In the genomic region with DNA sequence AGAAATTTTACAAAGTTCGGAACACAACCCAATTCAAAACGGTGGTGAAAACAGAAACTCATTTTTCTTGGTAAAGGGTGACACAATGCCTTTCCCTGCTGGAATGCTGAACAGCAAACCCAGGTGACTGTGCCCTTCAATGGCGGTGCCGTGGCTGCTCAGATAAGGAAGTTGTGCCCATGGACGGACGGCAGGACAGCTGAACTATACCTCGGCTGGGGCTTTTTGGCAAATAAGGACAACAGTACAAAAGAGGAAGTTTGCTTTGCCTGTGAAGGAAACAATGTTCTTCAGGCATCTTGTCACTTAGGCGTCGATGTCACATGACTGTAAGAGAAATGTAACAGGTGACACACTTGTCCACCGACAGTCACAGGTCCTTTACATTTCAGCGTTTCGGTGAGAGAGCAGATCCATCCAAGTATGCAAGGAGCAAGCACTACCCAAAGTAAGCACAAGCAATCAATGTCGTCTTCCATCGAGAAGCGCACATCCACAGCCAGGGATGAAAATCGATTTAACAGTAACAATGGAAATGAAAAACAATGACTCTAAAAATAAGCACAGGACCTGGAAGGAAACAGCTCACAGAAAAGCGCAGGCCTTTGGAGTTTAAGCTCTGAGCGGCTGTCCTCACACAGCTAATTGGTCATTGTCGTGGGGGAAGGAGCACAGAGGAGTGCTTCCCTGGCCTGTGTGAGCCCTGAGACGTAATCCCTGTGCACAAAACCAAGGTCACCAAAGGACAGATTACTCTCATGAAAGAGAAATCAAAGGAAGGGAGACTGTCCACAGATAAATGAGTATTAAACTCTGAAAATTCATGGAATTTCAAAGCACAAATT, we compare ENCODE assay signal across 10 mouse cellular contexts.
DNase-seq lines count a peak whose midpoint lies in the region; ATAC-seq and TF ChIP-seq lines count a peak whose summit lies in the region.
"Had no signal": no experiment of that assay in that cellular context is flagged by ENCODE, and none has a peak within 500 bp of the region (broad histone marks: within the 10 kb centered on the region; RNA-seq: fewer than 3 reads in every experiment).

No protein-coding gene starts in this region.

- 72% methylated on average over 20 of the region's 20 CpGs for WGBS in intestine, embryonic 15.5 days
- 69% methylated on average over 20 of the region's 20 CpGs for WGBS in intestine, postnatal 0 days
- 61% methylated on average over 20 of the region's 20 CpGs for WGBS in stomach, embryonic 15.5 days
- WGBS in stomach, postnatal 0 days: 62% methylated on average over 20 of the region's 20 CpGs
- WGBS in heart, embryonic 15.5 days: 44% methylated on average over 20 of the region's 20 CpGs

- H3K27me3 ChIP-seq in intestine, embryonic 15.5 days (replicated peaks): no peaks in the 10 kb centered on the region
- no peaks in the 10 kb centered on the region for H3K27me3 ChIP-seq in intestine, postnatal 0 days (replicated peaks; ENCODE audit: control insufficient read depth, insufficient read depth, low read length)
- H3K27me3 ChIP-seq in stomach, embryonic 15.5 days (replicated peaks): no peaks in the 10 kb centered on the region
- H3K27me3 ChIP-seq in stomach, postnatal 0 days (ENCODE audit: control insufficient read depth, insufficient read depth, low read length): no peaks in the 10 kb centered on the region
- H3K27me3 ChIP-seq in heart, embryonic 15.5 days: no peaks in the 10 kb centered on the region
- H3K27me3 ChIP-seq: liver, embryonic 13.5 days had no signal

- H3K9ac ChIP-seq in intestine, embryonic 15.5 days: no peak overlapping the region
- H3K9ac ChIP-seq in intestine, postnatal 0 days (ENCODE audit: low read depth, low read length): no peak overlapping the region
- no peak overlapping the region for H3K9ac ChIP-seq in stomach, embryonic 15.5 days
- no peak overlapping the region for H3K9ac ChIP-seq in stomach, postnatal 0 days (ENCODE audit: low read length)
- no peak overlapping the region for H3K9ac ChIP-seq in heart, embryonic 15.5 days
- H3K9ac ChIP-seq: liver, embryonic 13.5 days had no signal

- H3K9me3 ChIP-seq in intestine, embryonic 15.5 days: no peaks in the 10 kb centered on the region
- no peaks in the 10 kb centered on the region for H3K9me3 ChIP-seq in intestine, postnatal 0 days (ENCODE audit: control insufficient read depth)
- no peaks in the 10 kb centered on the region for H3K9me3 ChIP-seq in stomach, embryonic 15.5 days
- no peaks in the 10 kb centered on the region for H3K9me3 ChIP-seq in stomach, postnatal 0 days (ENCODE audit: control insufficient read depth, low read length)
- H3K9me3 ChIP-seq in heart, embryonic 15.5 days (replicated peaks): no peaks in the 10 kb centered on the region
- H3K9me3 ChIP-seq: liver, embryonic 13.5 days had no signal

- no peaks in the 10 kb centered on the region for H3K36me3 ChIP-seq in intestine, embryonic 15.5 days
- H3K36me3 ChIP-seq in intestine, postnatal 0 days (ENCODE audit: control insufficient read depth, insufficient read depth): no peaks in the 10 kb centered on the region; the same call in 1 of the 2 replicates
- no peaks in the 10 kb centered on the region for H3K36me3 ChIP-seq in stomach, embryonic 15.5 days
- no peaks in the 10 kb centered on the region for H3K36me3 ChIP-seq in stomach, postnatal 0 days (ENCODE audit: control insufficient read depth, insufficient read depth, low read length)
- no peaks in the 10 kb centered on the region for H3K36me3 ChIP-seq in heart, embryonic 15.5 days
- H3K36me3 ChIP-seq: liver, embryonic 13.5 days had no signal

- H3K4me2 ChIP-seq in intestine, embryonic 15.5 days (replicated peaks): no peak overlapping the region
- no peak overlapping the region for H3K4me2 ChIP-seq in intestine, postnatal 0 days (replicated peaks; ENCODE audit: low read depth)
- no peak overlapping the region for H3K4me2 ChIP-seq in stomach, embryonic 15.5 days
- no peak overlapping the region for H3K4me2 ChIP-seq in stomach, postnatal 0 days (replicated peaks; ENCODE audit: low read depth)
- peak overlapping the region; percentile 31 for H3K4me2 ChIP-seq in heart, embryonic 15.5 days
- H3K4me2 ChIP-seq: liver, embryonic 13.5 days had no signal

- DNase-seq in stomach, postnatal 0 days (ENCODE audit: low spot score): no peak
- DNase-seq in neural tube, embryonic 10.5 days (ENCODE audit: extremely low spot score, low spot score): no peak
- DNase-seq in cerebellum, adult 9-11 months: no peak
- DNase-seq: liver, embryonic 13.5 days; thymus, adult 18-20 months had no signal

- no peaks in the 10 kb centered on the region for H3K4me1 ChIP-seq in intestine, embryonic 15.5 days (replicated peaks)
- H3K4me1 ChIP-seq in intestine, postnatal 0 days (replicated peaks; ENCODE audit: control insufficient read depth, insufficient read depth, low read length): no peaks in the 10 kb centered on the region
- H3K4me1 ChIP-seq in stomach, embryonic 15.5 days: no peaks in the 10 kb centered on the region
- H3K4me1 ChIP-seq in stomach, postnatal 0 days (replicated peaks; ENCODE audit: control insufficient read depth, insufficient read depth): no peaks in the 10 kb centered on the region
- peaks cover 9% of the 10 kb centered on the region; the same call in 1 of the 2 replicates for H3K4me1 ChIP-seq in heart, embryonic 15.5 days (replicated peaks)
- H3K4me1 ChIP-seq: liver, embryonic 13.5 days had no signal

- TF ChIP-seq EP300 in stomach, postnatal 0 days (optimal IDR thresholded peaks at IDR 0.05): no peak

- H3K27ac ChIP-seq in intestine, embryonic 15.5 days: 0 out of 2 replicates have a peak overlapping the region, but pooled peaks have one; percentile 32
- H3K27ac ChIP-seq in intestine, postnatal 0 days (ENCODE audit: low read depth, low read length): no peak overlapping the region
- H3K27ac ChIP-seq in stomach, embryonic 15.5 days: 0 out of 2 replicates have a peak overlapping the region, but pooled peaks have one; percentile 21
- H3K27ac ChIP-seq in stomach, postnatal 0 days (replicated peaks): no peak overlapping the region
- H3K27ac ChIP-seq in heart, embryonic 15.5 days: peak overlapping the region; percentile 58
- H3K27ac ChIP-seq: left cerebral cortex, adult 2 months; liver, embryonic 13.5 days had no signal

- ATAC-seq in intestine, embryonic 15.5 days: no peak
- ATAC-seq in intestine, postnatal 0 days: no peak
- ATAC-seq in stomach, embryonic 15.5 days (ENCODE audit: insufficient read depth, low FRiP score, low read depth): no peak
- ATAC-seq in stomach, postnatal 0 days (ENCODE audit: low FRiP score, low TSS enrichment): no peak
- ATAC-seq in heart, embryonic 15.5 days (replicated peaks; ENCODE audit: insufficient number of reproducible peaks, insufficient read depth, low FRiP score, low read depth): no peak

- H3K4me3 ChIP-seq in intestine, embryonic 15.5 days (replicated peaks): no peak overlapping the region
- no peak overlapping the region for H3K4me3 ChIP-seq in intestine, postnatal 0 days (ENCODE audit: low read depth, low read length)
- no peak overlapping the region for H3K4me3 ChIP-seq in stomach, embryonic 15.5 days (replicated peaks)
- H3K4me3 ChIP-seq in stomach, postnatal 0 days (ENCODE audit: low read depth, low read length): no peak overlapping the region
- no peak overlapping the region for H3K4me3 ChIP-seq in heart, embryonic 15.5 days
- H3K4me3 ChIP-seq: left cerebral cortex, adult 2 months; liver, embryonic 13.5 days had no signal

- TF ChIP-seq CTCF in intestine, postnatal 0 days (IDR thresholded peaks at IDR 0.05; ENCODE audit: low read depth): no peak
- TF ChIP-seq CTCF in stomach, postnatal 0 days (IDR thresholded peaks at IDR 0.05; ENCODE audit: low read depth): no peak

Comparison
In these comparisons a context has a peak if more than half of its experiments do, and no peak if none do; other contexts are left out.
1. H3K27ac ChIP-seq: peak in intestine, embryonic 15.5 days (single experiment), stomach, embryonic 15.5 days (single experiment) and heart, embryonic 15.5 days (single experiment); none in intestine, postnatal 0 days (single experiment) and stomach, postnatal 0 days (single experiment).